Mouse (Mus musculus) neural tube, embryonic 12.5 days (tissue): ENCODE measurements around the gene Ikbkg. TPM values are rescaled to one million over a fixed set of nuclear protein-coding genes. Genes with fewer than 3 reads are reported as not detected.
"Not testable (repeated sequence)": the region's sequence is repeated elsewhere in the genome, so short reads cannot be mapped to it uniquely, and the experiment has no call there.

Source experiments
- ATAC-seq: fragments of 200-750 bp; cut with Nextera tagmentation; 2 replicates; pipeline ENCODE4 v1.8.0; 2017; ENCODE audit warnings: low read depth, mild to moderate bottlenecking, moderate TSS enrichment, moderate library complexity; ENCODE audit not compliant: low FRiP score
- H3K27ac ChIP-seq: fragments of 300-500 bp; sonication (generic); 2 replicates; pipeline ENCODE4 v1.5.1; 2016
- H3K27me3 ChIP-seq: fragments of 300-500 bp; sonication (generic); replicated peaks from 2 replicates; pipeline ENCODE4 v1.6.1; 2016; ENCODE audit warnings: mild to moderate bottlenecking
- H3K36me3 ChIP-seq: fragments of 300-500 bp; sonication (generic); 2 replicates; pipeline ENCODE4 v1.6.1; 2016; ENCODE audit warnings: mild to moderate bottlenecking
- H3K4me1 ChIP-seq: fragments of 300-500 bp; sonication (generic); 2 replicates; pipeline ENCODE4 v1.6.1; 2016
- H3K4me2 ChIP-seq: fragments of 300-500 bp; sonication (generic); replicated peaks from 2 replicates; pipeline ENCODE4 v1.6.1; 2016; ENCODE audit warnings: mild to moderate bottlenecking
- H3K4me3 ChIP-seq: fragments of 300-500 bp; sonication (generic); 2 replicates; pipeline ENCODE4 v1.5.1; 2016
- H3K9ac ChIP-seq: fragments of 300-500 bp; sonication (generic); 2 replicates; pipeline ENCODE4 v1.6.1; 2016; ENCODE audit warnings: mild to moderate bottlenecking
- H3K9me3 ChIP-seq: fragments of 300-500 bp; sonication (generic); 2 replicates; pipeline ENCODE4 v1.6.1; 2016; ENCODE audit warnings: mild to moderate bottlenecking
- WGBS: fragments of 180-500 bp; shearing (Covaris S2); methylation state at CpG from one replicate; pipeline ENCODE4 v1.1.7; 2016; 5-methylcytosine and 5-hydroxymethylcytosine counted together
- polyA plus RNA-seq: library from polyadenylated mRNA; unstranded; fragments of >200 nt; fragmentation: Nextera tagmentation; extraction: Ambion mirVana; gene quantifications from 2 replicates; pipeline ENCODE4 v1.2.1, GENCODE M21; 2016

Ikbkg gene
- 19.9 and 21.2 TPM in 2 replicates for polyA plus RNA-seq

DNA sequence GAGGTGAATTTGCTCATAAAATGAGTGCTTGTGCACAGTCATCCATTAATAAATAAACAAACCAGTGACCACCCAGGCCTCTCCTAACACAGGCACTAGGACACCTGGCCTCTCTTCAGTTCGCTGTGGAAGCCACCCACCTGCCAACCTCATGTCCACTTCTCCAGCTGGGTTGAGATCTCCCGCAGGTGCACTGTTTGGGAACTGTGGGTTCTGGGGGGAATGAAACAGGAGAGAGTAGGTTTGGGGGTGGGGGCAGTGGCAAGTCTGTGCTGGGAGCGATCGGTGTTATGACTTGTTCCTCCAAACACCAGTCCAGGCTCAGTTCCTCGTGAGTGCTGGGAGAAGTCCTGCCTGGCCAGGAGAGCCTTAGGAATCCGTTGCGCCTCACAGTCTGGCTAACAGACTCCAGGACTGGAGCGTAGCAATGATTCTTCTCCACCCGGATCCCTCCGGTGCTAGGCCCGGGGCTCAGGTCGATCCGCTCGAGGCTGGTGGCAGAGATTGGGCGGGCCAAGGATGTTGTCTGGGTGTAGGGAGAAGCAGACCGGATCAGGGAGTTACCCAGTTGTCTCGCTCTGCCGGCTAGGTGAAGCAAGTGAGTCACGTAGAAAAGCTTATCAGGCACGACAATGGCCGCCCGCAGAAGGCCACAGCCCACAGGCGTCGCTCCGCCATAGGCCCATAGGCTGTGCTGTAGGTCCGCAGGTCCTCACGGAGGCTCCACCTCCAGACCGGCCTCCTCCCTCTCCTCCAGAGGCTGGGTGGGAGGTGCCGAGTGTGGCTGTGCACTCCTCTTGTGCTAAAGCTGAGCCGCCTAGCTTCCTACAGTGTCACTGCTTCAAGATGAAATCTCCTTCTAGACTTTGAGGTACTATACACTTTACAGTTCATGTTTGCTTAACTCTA lies at the start of gene Ikbkg, which contains the start of gene Fam3a:
Ikbkg (plus strand) TSS at position 756 of the 909 bp plus-strand sequence.
Fam3a (minus strand) TSS at position 738 of the 909 bp plus-strand sequence.
- no peaks in the 10 kb centered on the region for H3K9me3 ChIP-seq
- WGBS: 18% methylated on average over 30 of the region's 30 CpGs
- H3K27ac ChIP-seq: 0 out of 2 replicates have a peak within 1 kb of the TSS, but pooled peaks have one; percentile 20
- H3K9ac ChIP-seq: peak within 1 kb of the TSS; percentile 61
- peaks cover under 1% of the 10 kb centered on the region; the same call in 1 of the 2 replicates for H3K36me3 ChIP-seq
- H3K27me3 ChIP-seq: no peaks in the 10 kb centered on the region
- H3K4me2 ChIP-seq: peak within 1 kb of the TSS; percentile 60
- no peaks in the 10 kb centered on the region; the same call in 1 of the 2 replicates for H3K4me1 ChIP-seq
- peak; percentile 100 for ATAC-seq
- peak within 1 kb of the TSS; percentile 44 for H3K4me3 ChIP-seq

DNA sequence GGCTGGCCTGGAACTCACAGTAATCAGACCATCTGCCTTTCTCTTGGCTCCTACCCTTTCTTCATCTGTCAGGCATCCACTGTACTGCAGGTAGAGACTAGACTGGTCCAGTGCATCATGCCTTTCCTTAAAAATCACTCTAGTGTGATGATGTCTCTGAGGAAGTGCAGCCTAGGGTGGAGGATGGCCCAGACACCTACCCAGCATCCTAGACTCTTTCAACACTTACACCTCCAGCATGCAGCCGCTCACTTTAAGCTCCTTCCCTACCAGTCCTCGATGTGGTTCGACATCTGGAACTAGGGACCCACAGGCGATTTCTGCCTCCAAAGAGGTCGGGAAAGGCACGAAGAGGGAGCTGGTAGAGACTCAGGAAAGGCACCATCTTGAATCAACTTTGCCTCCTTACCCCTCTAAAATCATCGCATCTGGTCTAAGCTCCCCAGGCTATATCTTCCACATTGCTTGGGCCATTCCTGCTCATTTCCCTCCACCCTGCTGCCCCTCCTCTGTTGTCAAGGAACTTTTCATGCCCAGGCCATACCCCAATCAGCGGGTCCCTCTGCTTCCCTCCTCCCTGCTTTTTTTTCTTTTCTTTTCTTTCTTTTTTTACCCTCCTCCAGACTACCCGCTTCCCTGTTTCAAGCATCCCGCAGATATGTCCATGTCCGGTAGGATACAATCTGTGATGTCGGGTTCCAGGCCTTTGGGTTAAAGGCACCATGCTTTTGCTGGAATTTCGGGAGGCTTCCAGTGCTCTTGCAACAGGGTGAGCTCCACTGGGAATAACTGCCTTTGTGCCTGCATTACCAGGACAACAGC lies 40.2 kb upstream of the Ikbkg start:
- Histone ChIP-seq H3K9ac (peak overlapping the region; percentile 55), H3K36me3 (no peaks in the 10 kb centered on the region), H3K4me3 (peak overlapping the region; percentile 39), H3K27me3 (no peaks in the 10 kb centered on the region), H3K4me1 (no peaks in the 10 kb centered on the region), H3K4me2 (peak overlapping the region; percentile 63), H3K27ac (no peak overlapping the region), H3K9me3 (no peaks in the 10 kb centered on the region)
- 27% methylated on average over 13 of the region's 13 CpGs for WGBS
- peak; percentile 66 for ATAC-seq

GRCm38 (mm10) chrX:74353467-74353770 lies 39.7 kb upstream of the Ikbkg start, which contains the start of gene Lage3:
Lage3 (minus strand) TSS chrX:74353618.
- WGBS: 18% methylated on average over 13 of the region's 22 CpGs

DNA sequence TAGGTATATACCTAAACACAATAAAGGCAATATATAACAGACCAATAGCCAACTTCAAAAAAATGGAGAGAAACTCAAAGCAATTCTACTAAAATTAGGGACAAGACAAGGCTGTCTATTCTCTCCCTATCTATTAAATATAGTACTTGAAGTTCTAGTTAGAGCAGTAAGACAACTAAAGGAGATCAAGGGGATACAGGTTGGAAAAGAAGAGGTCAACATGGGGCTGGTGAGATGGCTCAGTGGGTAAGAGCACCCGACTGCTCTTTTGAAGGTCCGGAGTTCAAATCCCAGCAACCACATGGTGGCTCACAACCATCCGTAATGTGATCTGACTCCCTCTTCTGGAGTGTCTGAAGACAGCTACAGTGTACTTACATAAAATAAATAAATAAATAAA lies 36.0 kb upstream of the Ikbkg start:
- H3K4me1 ChIP-seq, ATAC-seq, H3K9ac ChIP-seq, H3K9me3 ChIP-seq, H3K27ac ChIP-seq, H3K36me3 ChIP-seq, H3K4me2 ChIP-seq, H3K27me3 ChIP-seq, H3K4me3 ChIP-seq: not testable (repeated sequence)
- 90% methylated on average over 3 of the region's 3 CpGs for whole genome bisulfite sequencing

More at GRCm38 (mm10) chrX:74353467-74353770, 39.7 kb upstream of the Ikbkg start, which contains the start of gene Lage3:
- peak within 1 kb of the TSS; percentile 55 for H3K9ac ChIP-seq
- no peak within 1 kb of the TSS for H3K27ac ChIP-seq
- H3K4me3 ChIP-seq: peak within 1 kb of the TSS; percentile 39
- no peaks in the 10 kb centered on the region for H3K27me3 ChIP-seq
- no peaks in the 10 kb centered on the region for H3K9me3 ChIP-seq
- peak within 1 kb of the TSS; percentile 63 for H3K4me2 ChIP-seq
- H3K4me1 ChIP-seq: no peaks in the 10 kb centered on the region
- ATAC-seq: peak; percentile 80
- no peaks in the 10 kb centered on the region for H3K36me3 ChIP-seq

DNA sequence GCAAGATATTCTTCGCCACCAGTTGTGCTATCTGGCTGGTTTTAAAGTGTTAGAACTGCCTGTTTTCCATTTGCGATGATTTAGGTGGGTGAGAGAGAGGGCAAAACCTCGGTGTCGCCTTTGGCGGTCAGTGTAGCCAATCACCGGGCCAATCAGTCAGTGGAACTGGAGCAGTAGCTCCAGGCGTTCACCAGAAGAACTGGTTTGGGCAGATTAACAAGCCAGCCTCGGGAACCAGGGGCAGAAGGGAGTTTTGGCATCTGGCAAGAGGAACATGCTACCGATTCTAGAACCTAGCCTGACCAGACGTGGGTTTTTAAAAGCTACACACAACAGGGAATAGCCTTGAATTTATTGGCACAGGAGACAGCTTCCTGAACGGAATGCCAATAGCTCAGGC lies 33.9 kb upstream of the Ikbkg start:
- Histone ChIP-seq H3K4me1 (no peaks in the 10 kb centered on the region), H3K4me3 (no peak overlapping the region), H3K9me3 (no peaks in the 10 kb centered on the region), H3K9ac (no peak overlapping the region), H3K27me3 (no peaks in the 10 kb centered on the region), H3K27ac (no peak overlapping the region), H3K36me3 (no peaks in the 10 kb centered on the region), H3K4me2 (no peak overlapping the region)
- 53% methylated on average over 11 of the region's 11 CpGs for WGBS
- ATAC-seq: no peak

DNA sequence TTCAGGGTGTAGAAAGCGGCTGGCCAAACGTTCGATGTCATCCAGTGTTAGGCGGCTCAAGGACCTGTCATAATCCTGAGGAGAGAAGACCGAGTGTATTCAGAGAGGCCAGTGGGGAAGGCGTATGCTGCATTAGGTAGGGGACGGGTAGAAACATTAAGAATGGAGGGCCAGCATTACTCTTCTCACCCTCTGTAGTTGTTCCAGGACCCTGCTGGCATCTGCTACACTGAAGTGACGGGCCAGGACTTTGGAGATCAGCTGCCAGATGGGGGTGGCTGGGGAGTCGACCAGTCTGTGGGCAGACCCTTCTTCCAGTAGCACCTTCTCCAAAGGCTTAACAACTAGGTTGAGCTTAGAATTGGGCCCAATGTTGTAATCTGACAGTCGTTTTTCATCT lies 25.6 kb upstream of the Ikbkg start:
- 74% methylated on average over 10 of the region's 10 CpGs for WGBS
- Histone ChIP-seq H3K27me3 (no peaks in the 10 kb centered on the region), H3K9me3 (no peaks in the 10 kb centered on the region), H3K27ac (no peak overlapping the region), H3K36me3 (no peaks in the 10 kb centered on the region), H3K4me2 (peak overlapping the region; percentile 64), H3K9ac (peak overlapping the region; percentile 73), H3K4me1 (no peaks in the 10 kb centered on the region; the same call in 1 of the 2 replicates), H3K4me3 (peak overlapping the region; percentile 54)
- no peak for ATAC-seq

GRCm38 (mm10) chrX:74368209-74368909 lies 24.7 kb upstream of the Ikbkg start:
- Histone ChIP-seq H3K9ac (peak overlapping the region; percentile 73), H3K36me3 (no peaks in the 10 kb centered on the region), H3K27me3 (no peaks in the 10 kb centered on the region), H3K4me3 (peak overlapping the region; percentile 54), H3K9me3 (no peaks in the 10 kb centered on the region), H3K4me1 (no peaks in the 10 kb centered on the region; the same call in 1 of the 2 replicates), H3K27ac (no peak overlapping the region), H3K4me2 (peak overlapping the region; percentile 64)
- peak; percentile 67 for ATAC-seq
- WGBS: 21% methylated on average over 46 of the region's 49 CpGs

GRCm38 (mm10) chrX:74372888-74373549 lies 20.1 kb upstream of the Ikbkg start, which contains the start of the genes Ubl4a and Slc10a3:
Ubl4a (minus strand) TSS chrX:74373218.
Slc10a3 (minus strand) TSS chrX:74373349.
- Histone ChIP-seq H3K9me3 (no peaks in the 10 kb centered on the region), H3K36me3 (no peaks in the 10 kb centered on the region), H3K4me2 (peak within 1 kb of the TSS; percentile 60), H3K4me3 (peak within 1 kb of the TSS; percentile 41), H3K27ac (no peak within 1 kb of the TSS), H3K4me1 (no peaks in the 10 kb centered on the region), H3K9ac (peak within 1 kb of the TSS; percentile 57; the same call in 1 of the 2 replicates), H3K27me3 (no peaks in the 10 kb centered on the region)
- ATAC-seq: peak; percentile 89
- 18% methylated on average over 32 of the region's 32 CpGs for WGBS

DNA sequence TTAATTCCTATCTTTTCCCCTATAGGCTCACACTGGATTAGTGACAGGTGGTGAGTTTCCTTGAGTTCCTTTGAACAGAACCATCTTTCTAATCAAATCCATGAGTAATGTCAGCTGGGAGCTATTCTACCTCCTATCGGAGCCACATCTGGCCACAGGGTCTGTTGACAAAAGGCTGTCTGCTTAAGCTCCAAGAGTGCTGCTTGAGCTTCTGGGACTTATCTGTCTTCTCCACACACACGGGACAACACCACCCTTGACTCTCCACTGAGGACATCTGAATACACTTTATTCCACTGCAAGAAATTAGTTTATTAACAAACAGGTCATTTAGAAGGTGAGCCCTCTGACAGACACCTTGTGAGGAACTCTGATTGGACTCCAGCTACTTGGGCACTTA lies 8.6 kb upstream of the Ikbkg start:
- H3K27me3 ChIP-seq: no peaks in the 10 kb centered on the region
- no peak for ATAC-seq
- H3K4me1 ChIP-seq: no peaks in the 10 kb centered on the region
- WGBS: 81% methylated on average over 2 of the region's 2 CpGs
- no peak overlapping the region for H3K27ac ChIP-seq
- no peaks in the 10 kb centered on the region for H3K9me3 ChIP-seq
- no peak overlapping the region for H3K9ac ChIP-seq
- no peak overlapping the region for H3K4me2 ChIP-seq
- no peak overlapping the region for H3K4me3 ChIP-seq
- peaks cover 6% of the 10 kb centered on the region for H3K36me3 ChIP-seq

DNA sequence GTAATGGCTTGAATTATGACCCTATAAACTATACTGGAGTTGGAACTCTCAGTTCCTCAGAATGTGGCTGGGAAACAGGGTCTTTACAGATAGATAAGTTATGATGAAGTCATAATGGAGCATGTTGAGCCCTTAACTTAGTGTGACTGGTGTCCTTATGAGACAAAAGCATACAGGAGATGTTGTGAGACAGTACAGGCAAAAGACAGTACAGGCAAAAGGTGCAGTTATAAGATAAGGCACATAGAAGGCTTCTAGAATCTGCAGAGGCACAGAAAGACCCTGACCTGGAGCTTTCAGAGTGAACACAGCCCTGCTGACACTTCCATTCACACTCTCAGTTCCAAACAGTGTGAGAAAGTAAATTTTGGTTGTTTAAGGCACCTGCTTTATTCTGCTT lies 4.9 kb upstream of the Ikbkg start:
- H3K36me3 ChIP-seq: peaks cover 6% of the 10 kb centered on the region
- no peak overlapping the region for H3K27ac ChIP-seq
- no peaks in the 10 kb centered on the region for H3K9me3 ChIP-seq
- H3K27me3 ChIP-seq: no peaks in the 10 kb centered on the region
- no peak for ATAC-seq
- H3K4me3 ChIP-seq: no peak overlapping the region
- H3K4me2 ChIP-seq: no peak overlapping the region
- no peaks in the 10 kb centered on the region; the same call in 1 of the 2 replicates for H3K4me1 ChIP-seq
- no peak overlapping the region for H3K9ac ChIP-seq

GRCm38 (mm10) chrX:74400136-74400535 lies 7.0 kb downstream of the Ikbkg start:
- Histone ChIP-seq H3K9ac (no peak overlapping the region), H3K4me2 (no peak overlapping the region), H3K4me1 (no peaks in the 10 kb centered on the region), H3K9me3 (no peaks in the 10 kb centered on the region), H3K4me3 (no peak overlapping the region), H3K36me3 (no peaks in the 10 kb centered on the region), H3K27me3 (no peaks in the 10 kb centered on the region), H3K27ac (no peak overlapping the region)
- ATAC-seq: no peak
- WGBS: 86% methylated on average over 3 of the region's 3 CpGs
